In the genomic region with DNA sequence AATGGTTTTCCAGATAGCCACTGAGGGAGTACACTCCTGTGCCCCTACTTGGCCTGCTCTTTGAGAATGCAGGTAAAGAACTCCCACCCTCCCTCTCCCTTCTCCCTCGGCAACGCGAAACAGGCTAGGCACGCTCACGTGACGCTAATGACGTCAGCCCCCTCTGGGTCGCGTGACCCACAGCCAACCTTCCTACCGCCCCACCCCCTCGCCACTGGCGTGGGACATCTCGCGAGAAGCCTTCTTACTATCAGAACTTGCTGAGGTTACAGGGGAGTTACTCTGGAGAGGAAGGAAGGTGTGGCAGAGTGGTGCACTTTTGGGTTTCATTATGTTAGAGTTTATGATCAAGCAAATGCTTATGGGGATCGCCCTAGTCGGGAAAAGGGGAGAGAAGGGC, we compare ENCODE assay signal across 8 mouse cellular contexts. TPM values are rescaled to one million over a fixed set of nuclear protein-coding genes. Genes with fewer than 3 reads are reported as not detected.
DNase-seq lines count a peak whose midpoint lies in the region; ATAC-seq and TF ChIP-seq lines count a peak whose summit lies in the region.

Gene Camk2d (plus strand): TSS at position 217 of the 400 bp plus-strand sequence.

- dilution Hi-C loops in CH12.LX (cut with MboI; ENCODE audit: extremely low pct_ligation_motif_present, extremely low pct_unique_long_range_greater_than_20kb, low sequenced_read_pairs), result no loop called here

- under 1% methylated on average over 16 of the region's 16 CpGs for WGBS in forebrain, embryonic 11.5 days
- 0% methylated on average over 16 of the region's 16 CpGs for WGBS in heart, embryonic 15.5 days
- 0% methylated on average over 16 of the region's 16 CpGs for WGBS in liver, embryonic 12.5 days (ENCODE audit: insufficient replicate concordance)

- H3K27me3 ChIP-seq in CH12.LX (replicated peaks), result no peaks in the 10 kb centered on the region
- no peaks in the 10 kb centered on the region for H3K27me3 ChIP-seq in forebrain, embryonic 11.5 days (ENCODE audit: control insufficient read depth, insufficient read depth, low read length)
- no peaks in the 10 kb centered on the region for H3K27me3 ChIP-seq in heart, embryonic 15.5 days
- peaks cover 22% of the 10 kb centered on the region for H3K27me3 ChIP-seq in liver, embryonic 12.5 days (replicated peaks)
- no peaks in the 10 kb centered on the region for H3K27me3 ChIP-seq in splenic B cell, adult 2 months (ENCODE audit: control insufficient read depth, insufficient read depth, low read length, poor library complexity, severe bottlenecking)

- peaks cover 3% of the 10 kb centered on the region for H3K9me3 ChIP-seq in CH12.LX (replicated peaks; ENCODE audit: low read length)
- H3K9me3 ChIP-seq in forebrain, embryonic 11.5 days (ENCODE audit: control insufficient read depth, low read length), result no peaks in the 10 kb centered on the region
- H3K9me3 ChIP-seq in heart, embryonic 15.5 days (replicated peaks), result no peaks in the 10 kb centered on the region
- no peaks in the 10 kb centered on the region for H3K9me3 ChIP-seq in liver, embryonic 12.5 days (replicated peaks)

- peaks cover 9 to 15% of the 10 kb centered on the region in 2 experiments for H3K36me3 ChIP-seq in CH12.LX (replicated peaks in 1 of 2; ENCODE audit: control insufficient read depth in 1 of 2, insufficient read depth in 1 of 2, low read length in 1 of 2)
- no peaks in the 10 kb centered on the region for H3K36me3 ChIP-seq in forebrain, embryonic 11.5 days (ENCODE audit: control insufficient read depth, insufficient read depth, low read length)
- H3K36me3 ChIP-seq in heart, embryonic 15.5 days, result peaks cover 4% of the 10 kb centered on the region
- H3K36me3 ChIP-seq in liver, embryonic 12.5 days, result no peaks in the 10 kb centered on the region
- H3K36me3 ChIP-seq in splenic B cell, adult 2 months (ENCODE audit: control insufficient read depth, insufficient read depth, low read length, poor library complexity, severe bottlenecking), result 0 out of 2 replicates have a peak, but pooled peaks cover 2% of the 10 kb centered on the region

- TF ChIP-seq POLR2A in CH12.LX (IDR thresholded peaks at IDR 0.05; ENCODE audit: low read depth, low read length), result peak; percentile 94

- peaks cover 0 to 17% of the 10 kb centered on the region in 2 experiments; a peak in 2 of 4 replicates for H3K4me1 ChIP-seq in CH12.LX (ENCODE audit: control insufficient read depth in 1 of 2, insufficient read depth in 2 of 2)
- no peaks in the 10 kb centered on the region; the same call in 1 of the 2 replicates for H3K4me1 ChIP-seq in forebrain, embryonic 11.5 days (replicated peaks; ENCODE audit: control insufficient read depth, insufficient read depth, low read length)
- H3K4me1 ChIP-seq in heart, embryonic 15.5 days (replicated peaks), result peaks cover 11% of the 10 kb centered on the region; the same call in 1 of the 2 replicates
- peaks cover 10% of the 10 kb centered on the region; the same call in 1 of the 2 replicates for H3K4me1 ChIP-seq in liver, embryonic 12.5 days

- H3K4me3 ChIP-seq in CH12.LX (replicated peaks in 1 of 3; ENCODE audit: low read depth in 2 of 3, low read length in 2 of 3, poor library complexity in 1 of 3), result peak within 1 kb of the TSS; percentile 81 to 97 (median 94)
- H3K4me3 ChIP-seq in forebrain, embryonic 11.5 days (ENCODE audit: low read depth, low read length), result peak within 1 kb of the TSS; percentile 71
- H3K4me3 ChIP-seq in heart, embryonic 15.5 days, result peak within 1 kb of the TSS; percentile 89
- peak within 1 kb of the TSS; percentile 65 for H3K4me3 ChIP-seq in liver, embryonic 12.5 days

- no peak for TF ChIP-seq CTCF in CH12.LX (conservative IDR thresholded peaks at IDR 0.05 in 1 of 2, IDR thresholded peaks at IDR 0.05 in 1 of 2; ENCODE audit: low read depth in 2 of 2, low read length in 2 of 2)

- H3K27ac ChIP-seq in CH12.LX (ENCODE audit: insufficient read depth, low read depth), result peak within 1 kb of the TSS; percentile 88
- H3K27ac ChIP-seq in forebrain, embryonic 11.5 days (ENCODE audit: low read depth, low read length), result peak within 1 kb of the TSS; percentile 89
- H3K27ac ChIP-seq in heart, embryonic 15.5 days, result peak within 1 kb of the TSS; percentile 99
- peak within 1 kb of the TSS; percentile 76 for H3K27ac ChIP-seq in liver, embryonic 12.5 days

- DNase-seq in CH12.LX (ENCODE audit: extremely low read depth), result peak; percentile 96
- DNase-seq in c-Kit-positive CD71-positive TER-119-positive erythroid progenitor cells, embryonic 14.5 days (ENCODE audit: low spot score), result peak; percentile 73
- DNase-seq in forebrain, embryonic 11.5 days (ENCODE audit: low spot score), result peak; percentile 98
- peak; percentile 98 for DNase-seq in kidney, postnatal 14 days
- DNase-seq in naive thymus-derived CD4-positive, alpha-beta T cell, adult 2 months (ENCODE audit: low read depth), result peak; percentile 99
- peak; percentile 100 for DNase-seq in splenic B cell, adult 2 months (ENCODE audit: low read depth, low spot score)

- peak; percentile 90 for ATAC-seq in forebrain, embryonic 11.5 days (replicated peaks; ENCODE audit: low FRiP score)
- ATAC-seq in heart, embryonic 15.5 days (replicated peaks; ENCODE audit: insufficient number of reproducible peaks, insufficient read depth, low FRiP score, low read depth), result peak; percentile 87
- ATAC-seq in liver, embryonic 12.5 days, result peak; percentile 89

- in situ Hi-C loops in CH12.LX (cut with MboI; ENCODE audit: low pct_ligation_motif_present, low pct_unique_long_range_greater_than_20kb, low sequenced_read_pairs), result loop anchor here (5.0 to 10.0 kb wide), 2 partner anchors 66 to 179 kb away; no protein-coding TSS in a partner anchor

- H3K79me2 ChIP-seq in CH12.LX (replicated peaks; ENCODE audit: control insufficient read depth, extremely low read depth, insufficient read depth, poor library complexity, severe bottlenecking), result peaks cover 32% of the 10 kb centered on the region

- peak; percentile 3; the same call in 1 of the 2 replicates for TF ChIP-seq EP300 in CH12.LX (IDR thresholded peaks at IDR 0.05; ENCODE audit: low read length)

- no peak for TF ChIP-seq RAD21 in CH12.LX (IDR thresholded peaks at IDR 0.05; ENCODE audit: low read depth, low read length)

- H3K4me2 ChIP-seq in CH12.LX (ENCODE audit: insufficient read depth, low read depth, poor library complexity, severe bottlenecking), result peak within 1 kb of the TSS; percentile 49
- H3K4me2 ChIP-seq in forebrain, embryonic 11.5 days (ENCODE audit: low read depth, low read length, severe bottlenecking), result peak within 1 kb of the TSS; percentile 61
- peak within 1 kb of the TSS; percentile 89 for H3K4me2 ChIP-seq in heart, embryonic 15.5 days
- peak within 1 kb of the TSS; percentile 91 for H3K4me2 ChIP-seq in liver, embryonic 12.5 days

- peak within 1 kb of the TSS; percentile 86 for H3K9ac ChIP-seq in CH12.LX (ENCODE audit: insufficient read depth, low read depth)
- H3K9ac ChIP-seq in forebrain, embryonic 11.5 days (ENCODE audit: low read length), result peak within 1 kb of the TSS; percentile 78
- H3K9ac ChIP-seq in heart, embryonic 15.5 days, result peak within 1 kb of the TSS; percentile 96
- H3K9ac ChIP-seq in liver, embryonic 12.5 days, result peak within 1 kb of the TSS; percentile 71

TF ChIP-seq in CH12.LX, 34 proteins besides CTCF, POLR2A, EP300 and RAD21 (continues in another document):
- peak; percentile 58; the same call in 1 of the 2 replicates for TF ChIP-seq MEF2A (IDR thresholded peaks at IDR 0.05; ENCODE audit: borderline replicate concordance, low read depth, low read length)
- peak; percentile 100 for TF ChIP-seq CHD2 (IDR thresholded peaks at IDR 0.05; ENCODE audit: low read length)
- peak; percentile 93 for TF ChIP-seq TBP (conservative IDR thresholded peaks at IDR 0.05; ENCODE audit: low read depth, low read length)
- peak; percentile 67 for TF ChIP-seq HCFC1 (IDR thresholded peaks at IDR 0.05; ENCODE audit: low read depth, low read length)
- TF ChIP-seq SIN3A (IDR thresholded peaks at IDR 0.05; ENCODE audit: low read length), result no peak; the same call in 1 of the 2 replicates
- TF ChIP-seq MXI1 (IDR thresholded peaks at IDR 0.05; ENCODE audit: low read depth, low read length), result peak; percentile 67
- peak; percentile 46; the same call in 1 of the 2 replicates for TF ChIP-seq NRF1 (IDR thresholded peaks at IDR 0.05; ENCODE audit: low read depth, low read length)
- TF ChIP-seq PAX5 (IDR thresholded peaks at IDR 0.05; ENCODE audit: low read length), result no peak
- peak; percentile 100 for TF ChIP-seq BHLHE40 (IDR thresholded peaks at IDR 0.05; ENCODE audit: low read depth, low read length)
- peak; percentile 67 for TF ChIP-seq ZMIZ1 (IDR thresholded peaks at IDR 0.05; ENCODE audit: low read depth, low read length)
- peak; percentile 45; the same call in 1 of the 2 replicates for TF ChIP-seq ELF1 (IDR thresholded peaks at IDR 0.05; ENCODE audit: low read depth, low read length)
- TF ChIP-seq MAX (IDR thresholded peaks at IDR 0.05; ENCODE audit: low read length), result peak; percentile 92
- peak; percentile 84; the same call in 1 of the 2 replicates for TF ChIP-seq POLR2AphosphoS2 (IDR thresholded peaks at IDR 0.05; ENCODE audit: low read depth, low read length)
- TF ChIP-seq NELFE (IDR thresholded peaks at IDR 0.05; ENCODE audit: low read depth, low read length), result peak; percentile 93
- peak; percentile 75 for TF ChIP-seq IRF4 (IDR thresholded peaks at IDR 0.05; ENCODE audit: low read depth, low read length)
- TF ChIP-seq SMC3 (IDR thresholded peaks at IDR 0.05; ENCODE audit: low read depth, low read length), result no peak
- TF ChIP-seq ETS1 (conservative IDR thresholded peaks at IDR 0.05; ENCODE audit: low read depth, low read length), result peak; percentile 93
- peak; percentile 76; the same call in 1 of the 2 replicates for TF ChIP-seq MAZ (IDR thresholded peaks at IDR 0.05; ENCODE audit: low read depth, low read length)
- TF ChIP-seq ZNF384 (IDR thresholded peaks at IDR 0.05; ENCODE audit: low read depth, low read length), result no peak; the same call in 1 of the 2 replicates
- no peak for TF ChIP-seq ZKSCAN1 (IDR thresholded peaks at IDR 0.05; ENCODE audit: borderline replicate concordance, low read depth, low read length)
- TF ChIP-seq MYC (IDR thresholded peaks at IDR 0.05; ENCODE audit: low read depth, low read length), result peak; percentile 63; the same call in 1 of the 2 replicates
- TF ChIP-seq JUN (IDR thresholded peaks at IDR 0.05; ENCODE audit: insufficient read depth, low read depth, low read length), result peak; percentile 67
- peak; percentile 96 for TF ChIP-seq USF2 (conservative IDR thresholded peaks at IDR 0.05; ENCODE audit: low read depth, low read length)

RNA-seq across cellular contexts. Expression of gene Camk2d, which starts in this region (rescaled TPM):
- total RNA-seq in CH12.LX (2012; rRNA removed) (59.7 and 80.4 TPM in 2 replicates), CH12.LX (2014; rRNA removed) (64.6 and 77.3 TPM in 2 replicates)
- 66.1 and 68.9 TPM in 2 replicates for polyA plus RNA-seq in CH12.LX (2012; ENCODE audit: insufficient read length, low read depth)
- 15.4 and 16.5 TPM in 2 replicates for polyA plus RNA-seq in forebrain, embryonic 11.5 days (2014; fragmentation: Nextera tagmentation; extraction: Ambion mirVana)
- 99.3 and 108 TPM in 2 replicates for polyA plus RNA-seq in heart, embryonic 15.5 days (2015; fragmentation: Nextera tagmentation; extraction: Ambion mirVana)
- polyA plus RNA-seq in liver, embryonic 12.5 days (2016; fragmentation: Nextera tagmentation; extraction: Ambion mirVana), result 6.3 and 7.1 TPM in 2 replicates

Comparison
In these comparisons a context has a peak if more than half of its experiments do, and no peak if none do; other contexts are left out.
1. Peak in every context shown above with its lines: DNase-seq, ATAC-seq, H3K4me3 ChIP-seq and H3K27ac ChIP-seq.